Mouse (Mus musculus) testis, adult 2 months (tissue): ENCODE measurements around the gene Fbrs.

Experiments
- CTCF ChIP-seq: fragments of 200-500 bp; IDR thresholded peaks from 2 replicates; pipeline ENCODE4 v1.5.1; 2012; ENCODE audit warnings: low read depth, mild to moderate bottlenecking, inconsistent platforms, low read length, moderate library complexity; ENCODE audit not compliant: control insufficient read depth, insufficient read depth, insufficient replicate concordance
- POLR2A ChIP-seq: fragments of 200-500 bp; IDR thresholded peaks from 2 replicates; pipeline ENCODE4 v1.6.1; 2012; ENCODE audit warnings: low read depth, mild to moderate bottlenecking, inconsistent platforms, low read length, moderate library complexity; ENCODE audit not compliant: control insufficient read depth

DNA sequence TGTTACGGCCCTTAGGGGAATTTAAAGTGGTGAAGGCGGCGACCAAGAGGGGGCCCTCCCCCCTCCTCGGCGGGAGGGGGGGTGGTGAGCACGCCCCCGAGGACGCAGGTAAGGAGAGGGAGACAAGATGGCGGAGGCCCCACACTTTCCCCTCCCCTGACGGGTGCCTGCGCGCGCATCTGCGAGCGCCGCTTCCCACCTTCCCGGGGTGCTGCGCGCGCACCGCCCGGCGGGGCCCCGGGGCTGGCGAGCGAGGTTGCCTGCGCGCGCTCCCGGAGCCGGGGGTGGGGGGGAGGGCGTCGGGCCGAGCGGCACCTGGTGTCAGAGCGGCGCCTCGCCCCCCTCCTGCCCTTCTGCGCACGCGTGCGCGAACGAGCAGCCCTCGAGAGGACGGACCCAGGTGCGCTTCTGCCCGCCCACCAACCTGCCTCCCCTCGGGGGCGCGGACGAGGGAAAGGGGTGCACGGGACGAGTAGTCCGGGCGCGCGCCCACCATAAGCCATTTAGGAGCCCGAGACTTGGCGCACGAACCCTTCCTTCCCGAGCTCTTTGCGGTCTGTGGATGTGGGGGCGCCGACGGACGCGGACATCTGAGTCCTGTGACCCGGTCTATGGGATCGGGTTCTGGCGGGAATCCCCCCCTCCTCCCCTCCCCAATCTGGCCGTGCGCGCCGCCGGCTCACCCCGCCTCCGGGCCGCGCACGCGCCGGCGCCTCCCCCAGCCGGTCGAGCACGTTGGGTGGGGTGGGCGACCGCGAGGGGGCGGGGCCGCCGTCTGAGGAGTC lies 33.4 kb downstream of the Fbrs start:
- TF ChIP-seq POLR2A (no peak), CTCF (no peak)
